Mouse (Mus musculus) liver, embryonic 13.5 days (tissue): ENCODE results near the gene Sowahc. TPM values are rescaled to one million over a fixed set of nuclear protein-coding genes. Genes with fewer than 3 reads are reported as not detected.

ENCODE experiments used
- ATAC-seq: fragments of 200-750 bp; cut with Nextera tagmentation; 2 replicates; pipeline ENCODE4 v1.8.0; 2017; ENCODE audit warnings: low read depth, mild to moderate bottlenecking, moderate number of reproducible peaks, moderate library complexity
- DNase-seq: peaks from one replicate; pipeline ENCODE4 v3.0.0; 2022
- H3K27ac ChIP-seq: fragments of 300-500 bp; sonication (generic); 2 replicates; pipeline ENCODE4 v1.5.1; 2015; ENCODE audit warnings: moderate library complexity, mild to moderate bottlenecking, inconsistent platforms
- H3K27me3 ChIP-seq: fragments of 300-500 bp; sonication (generic); 2 replicates; pipeline ENCODE4 v1.6.1; 2015; ENCODE audit warnings: mild to moderate bottlenecking, inconsistent platforms
- H3K36me3 ChIP-seq: fragments of 300-500 bp; sonication (generic); 2 replicates; pipeline ENCODE4 v1.6.1; 2015; ENCODE audit warnings: mild to moderate bottlenecking, inconsistent platforms
- H3K4me1 ChIP-seq: fragments of 300-500 bp; sonication (generic); replicated peaks from 2 replicates; pipeline ENCODE4 v1.6.1; 2015; ENCODE audit warnings: inconsistent platforms
- H3K4me2 ChIP-seq: fragments of 300-500 bp; sonication (generic); 2 replicates; pipeline ENCODE4 v1.6.1; 2015; ENCODE audit warnings: inconsistent platforms, mild to moderate bottlenecking, moderate library complexity
- H3K4me3 ChIP-seq: fragments of 300-500 bp; sonication (generic); replicated peaks from 2 replicates; pipeline ENCODE4 v1.5.1; 2015; ENCODE audit warnings: mild to moderate bottlenecking, inconsistent platforms
- H3K9ac ChIP-seq: fragments of 300-500 bp; sonication (generic); 2 replicates; pipeline ENCODE4 v1.6.1; 2015; ENCODE audit warnings: mild to moderate bottlenecking, inconsistent platforms
- H3K9me3 ChIP-seq: fragments of 300-500 bp; sonication (generic); replicated peaks from 2 replicates; pipeline ENCODE4 v1.6.1; 2016; ENCODE audit warnings: inconsistent platforms
- WGBS: fragments of 180-500 bp; shearing (Covaris S2); methylation state at CpG from one replicate; pipeline ENCODE4 v1.1.7; 2015; ENCODE audit not compliant: insufficient replicate concordance; 5-methylcytosine and 5-hydroxymethylcytosine counted together
- polyA plus RNA-seq: library from polyadenylated mRNA; unstranded; fragments of >200 nt; fragmentation: Nextera tagmentation; extraction: Ambion mirVana; gene quantifications from 2 replicates; pipeline ENCODE4 v1.2.1, GENCODE M21; 2015

The Sowahc gene
- polyA plus RNA-seq, 1 experiment from 2014 or later = 1.5 TPM

DNA sequence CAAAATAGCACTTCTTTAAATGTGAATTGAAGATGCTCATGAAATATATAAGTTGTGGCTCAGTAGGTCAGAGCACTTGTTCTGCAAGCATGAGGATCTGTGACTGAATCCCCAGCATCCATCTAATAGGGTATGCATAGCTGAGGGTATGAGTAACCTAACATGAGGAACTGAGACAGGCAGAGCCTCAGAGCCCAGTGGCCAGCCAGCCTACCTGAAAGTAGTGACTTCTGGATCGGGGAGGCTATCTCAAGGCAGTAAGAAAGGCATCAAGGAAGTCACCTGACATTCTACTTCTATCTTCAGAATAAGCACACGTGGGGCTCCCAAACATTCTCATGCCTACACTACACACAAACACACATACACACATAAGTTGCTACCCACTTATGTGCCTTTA is 3.4 kb downstream of the Sowahc start:
- Histone ChIP-seq H3K9me3 (no peaks in the 10 kb centered on the region), H3K4me1 (peaks cover 17% of the 10 kb centered on the region), H3K4me2 (no peak overlapping the region), H3K9ac (no peak overlapping the region), H3K4me3 (no peak overlapping the region), H3K36me3 (no peaks in the 10 kb centered on the region), H3K27ac (no peak overlapping the region), H3K27me3 (peaks cover 42% of the 10 kb centered on the region)
- DNase-seq (no peak), ATAC-seq (no peak)
- 57% methylated on average over 2 of the region's 2 CpGs for WGBS

GRCm38 (mm10) chr10:59229205-59229820 is 7.6 kb downstream of the Sowahc start:
- H3K27ac ChIP-seq = no peak overlapping the region
- H3K36me3 ChIP-seq = no peaks in the 10 kb centered on the region
- H3K9me3 ChIP-seq = no peaks in the 10 kb centered on the region
- peaks cover 6% of the 10 kb centered on the region for H3K27me3 ChIP-seq
- no peak overlapping the region for H3K4me3 ChIP-seq
- no peaks in the 10 kb centered on the region for H3K4me1 ChIP-seq
- 50% methylated on average over 4 of the region's 4 CpGs for WGBS
- DNase-seq (no peak), ATAC-seq (no peak)
- no peak overlapping the region for H3K9ac ChIP-seq
- no peak overlapping the region for H3K4me2 ChIP-seq

DNA sequence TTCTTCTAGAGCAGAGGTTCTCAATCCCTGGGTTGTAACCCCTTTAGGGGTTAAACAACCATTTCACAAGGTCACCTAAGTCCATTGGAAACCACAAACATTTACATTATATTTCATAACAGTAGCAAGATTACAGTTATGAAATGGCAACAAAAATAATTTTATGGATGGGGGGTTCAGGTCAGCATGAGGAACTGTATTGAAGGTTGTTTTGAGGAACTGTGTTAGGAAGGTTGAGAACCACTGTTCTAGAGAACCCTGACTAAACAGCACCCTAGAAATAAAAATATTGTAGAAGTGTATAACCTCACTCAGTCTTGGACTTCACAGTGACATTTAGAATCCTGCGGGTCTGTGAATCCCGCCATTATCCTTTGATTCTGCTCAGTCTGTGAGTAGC is 13.5 kb downstream of the Sowahc start:
- Histone ChIP-seq H3K4me1 (no peaks in the 10 kb centered on the region), H3K36me3 (no peaks in the 10 kb centered on the region), H3K27me3 (no peaks in the 10 kb centered on the region), H3K9ac (no peak overlapping the region), H3K4me2 (no peak overlapping the region), H3K9me3 (no peaks in the 10 kb centered on the region), H3K27ac (no peak overlapping the region), H3K4me3 (no peak overlapping the region)
- WGBS = 76% methylated on average over 2 of the region's 2 CpGs
- ATAC-seq (no peak), DNase-seq (no peak)

GRCm38 (mm10) chr10:59235847-59236246 is 14.1 kb downstream of the Sowahc start:
- Histone ChIP-seq H3K36me3 (no peaks in the 10 kb centered on the region), H3K9me3 (no peaks in the 10 kb centered on the region), H3K4me2 (no peak overlapping the region), H3K9ac (no peak overlapping the region), H3K27me3 (no peaks in the 10 kb centered on the region), H3K27ac (no peak overlapping the region), H3K4me1 (no peaks in the 10 kb centered on the region), H3K4me3 (no peak overlapping the region)
- 46% methylated on average over 4 of the region's 4 CpGs for WGBS
- no peak for DNase-seq
- no peak for ATAC-seq

DNA sequence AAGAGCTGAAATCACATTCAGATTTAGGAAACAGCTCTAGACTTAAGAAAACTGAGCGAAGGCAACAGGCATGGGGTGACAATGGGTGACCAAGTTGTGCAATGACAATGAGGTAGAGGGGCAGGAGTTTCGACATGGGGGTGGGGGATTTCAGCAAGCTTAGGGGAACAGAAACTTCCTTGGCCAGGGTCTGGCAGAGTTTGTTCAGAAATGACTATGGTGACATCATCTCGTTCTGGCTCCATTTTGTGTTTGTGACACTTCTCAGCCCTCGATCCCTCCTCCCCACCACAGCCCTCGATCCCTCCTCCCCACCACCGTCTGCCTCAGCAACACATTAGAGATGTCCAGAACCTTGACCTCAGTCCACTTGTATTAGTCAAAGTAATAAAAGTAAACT is 14.7 kb downstream of the Sowahc start:
- Histone ChIP-seq H3K27ac (no peak overlapping the region), H3K27me3 (no peaks in the 10 kb centered on the region)
- DNase-seq = no peak

DNA sequence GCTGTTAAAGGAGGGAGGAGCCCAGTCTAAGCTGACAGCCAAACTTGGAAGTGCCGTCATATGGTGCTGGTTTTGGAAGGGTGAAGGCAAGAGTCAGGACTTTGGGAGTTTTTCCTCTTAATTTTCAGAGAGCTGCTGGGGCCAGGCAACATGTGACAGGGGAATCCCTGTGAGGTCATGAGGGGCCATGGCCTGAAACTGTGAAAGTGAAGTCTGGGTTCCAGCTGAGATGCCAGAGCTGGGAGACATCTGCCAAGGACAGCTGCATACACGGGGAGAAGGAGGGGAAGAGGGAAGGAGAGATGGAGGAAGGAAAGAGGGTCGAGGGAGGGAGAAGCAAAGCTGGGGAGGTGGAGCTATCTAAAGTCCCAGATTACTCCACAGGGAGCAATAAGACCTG is 16.0 kb downstream of the Sowahc start:
- Histone ChIP-seq H3K27me3 (no peaks in the 10 kb centered on the region), H3K9ac (no peak overlapping the region), H3K36me3 (no peaks in the 10 kb centered on the region), H3K27ac (no peak overlapping the region), H3K4me1 (no peaks in the 10 kb centered on the region), H3K4me2 (no peak overlapping the region), H3K4me3 (no peak overlapping the region), H3K9me3 (no peaks in the 10 kb centered on the region)
- WGBS = 26% methylated on average over 3 of the region's 3 CpGs
- no peak for ATAC-seq
- no peak for DNase-seq

More for the DNA sequence above, 14.7 kb downstream of the Sowahc start:
- Histone ChIP-seq H3K36me3 (no peaks in the 10 kb centered on the region), H3K4me2 (no peak overlapping the region), H3K9me3 (no peaks in the 10 kb centered on the region), H3K9ac (no peak overlapping the region), H3K4me1 (no peaks in the 10 kb centered on the region), H3K4me3 (no peak overlapping the region)
- no peak for ATAC-seq
- whole genome bisulfite sequencing = 46% methylated on average over 6 of the region's 6 CpGs

DNA sequence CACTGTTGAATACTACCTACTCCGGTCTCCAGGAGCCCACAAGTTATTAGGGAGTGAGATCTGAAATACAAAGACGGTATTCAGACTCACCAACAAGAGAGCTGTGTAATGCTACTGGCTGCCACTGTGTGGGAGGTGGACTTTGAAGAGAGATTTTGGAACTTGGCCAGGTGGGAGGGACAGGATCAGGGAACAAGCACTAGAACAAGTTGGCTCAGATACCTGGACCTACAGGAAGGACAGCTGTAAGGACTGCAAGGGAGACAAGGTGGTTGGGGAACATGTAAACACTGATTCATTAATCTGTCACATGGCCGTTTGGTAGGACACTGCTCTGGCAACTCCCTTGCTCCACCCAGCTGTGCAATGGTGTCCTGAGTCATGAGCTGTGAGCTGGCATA is 19.4 kb downstream of the Sowahc start:
- Histone ChIP-seq H3K9me3 (no peaks in the 10 kb centered on the region), H3K9ac (no peak overlapping the region), H3K4me1 (no peaks in the 10 kb centered on the region), H3K27ac (no peak overlapping the region), H3K27me3 (no peaks in the 10 kb centered on the region), H3K4me2 (no peak overlapping the region), H3K4me3 (no peak overlapping the region), H3K36me3 (no peaks in the 10 kb centered on the region)
- DNase-seq (no peak), ATAC-seq (no peak)
- WGBS = 58% methylated on average over 3 of the region's 3 CpGs

DNA sequence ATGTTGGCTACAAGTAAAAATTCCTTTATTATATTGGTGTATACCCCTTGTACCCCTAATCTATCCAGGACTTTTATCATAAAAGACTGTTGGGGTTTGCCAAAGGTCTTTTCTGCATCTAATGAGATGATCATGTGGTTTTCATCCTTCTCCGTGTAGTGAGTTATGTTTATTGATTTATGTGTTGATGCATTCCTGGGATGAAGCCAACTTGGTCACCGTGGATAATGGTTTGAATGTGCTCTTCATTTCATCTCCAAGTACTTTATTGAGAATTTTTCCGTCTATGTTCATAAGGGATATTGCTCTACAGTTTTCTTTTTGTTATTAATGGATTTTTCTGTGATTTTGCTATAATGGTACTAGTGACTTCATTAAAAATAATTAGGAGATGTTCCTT is 27.8 kb downstream of the Sowahc start:
- DNase-seq (no peak), ATAC-seq (no peak)
- H3K9ac ChIP-seq = no peak overlapping the region
- H3K9me3 ChIP-seq = no peaks in the 10 kb centered on the region
- no peak overlapping the region for H3K4me3 ChIP-seq
- WGBS = 61% methylated on average over 3 of the region's 3 CpGs
- H3K4me1 ChIP-seq = peaks cover 8% of the 10 kb centered on the region; the same call in 1 of the 2 replicates
- H3K27me3 ChIP-seq = no peaks in the 10 kb centered on the region
- H3K27ac ChIP-seq = no peak overlapping the region
- no peak overlapping the region for H3K4me2 ChIP-seq
- no peaks in the 10 kb centered on the region for H3K36me3 ChIP-seq

GRCm38 (mm10) chr10:59250679-59251078 is 28.9 kb downstream of the Sowahc start:
- Histone ChIP-seq H3K4me3 (no peak overlapping the region), H3K27me3 (no peaks in the 10 kb centered on the region), H3K4me2 (no peak overlapping the region), H3K9me3 (no peaks in the 10 kb centered on the region), H3K4me1 (peaks cover 15% of the 10 kb centered on the region; the same call in 1 of the 2 replicates), H3K27ac (no peak overlapping the region), H3K36me3 (no peaks in the 10 kb centered on the region), H3K9ac (no peak overlapping the region)
- WGBS = 54% methylated on average over 2 of the region's 2 CpGs
- no peak for ATAC-seq
- no peak for DNase-seq

- DNase-seq (no peak), ATAC-seq (no peak)
- Histone ChIP-seq H3K9ac (no peak overlapping the region), H3K27ac (no peak overlapping the region), H3K36me3 (no peaks in the 10 kb centered on the region), H3K27me3 (no peaks in the 10 kb centered on the region), H3K9me3 (no peaks in the 10 kb centered on the region), H3K4me1 (peaks cover 15% of the 10 kb centered on the region; the same call in 1 of the 2 replicates), H3K4me2 (no peak overlapping the region), H3K4me3 (no peak overlapping the region)
- 25% methylated on average over 2 of the region's 2 CpGs for WGBS
Measured at GRCm38 (mm10) chr10:59251980-59252379, 30.2 kb downstream of the Sowahc start.

- no peak overlapping the region for H3K4me2 ChIP-seq
- H3K4me1 ChIP-seq = peaks cover 15% of the 10 kb centered on the region; the same call in 1 of the 2 replicates
- H3K27ac ChIP-seq = no peak overlapping the region
- no peaks in the 10 kb centered on the region for H3K9me3 ChIP-seq
- no peaks in the 10 kb centered on the region for H3K36me3 ChIP-seq
- WGBS = 48% methylated on average over 8 of the region's 8 CpGs
- no peak overlapping the region for H3K9ac ChIP-seq
- DNase-seq = no peak
- H3K4me3 ChIP-seq = no peak overlapping the region
- no peaks in the 10 kb centered on the region for H3K27me3 ChIP-seq
- ATAC-seq = no peak
Measured at GRCm38 (mm10) chr10:59252396-59252795, 30.6 kb downstream of the Sowahc start.

GRCm38 (mm10) chr10:59253541-59254079 is 31.9 kb downstream of the Sowahc start:
- no peak overlapping the region for H3K27ac ChIP-seq
- no peak overlapping the region for H3K4me2 ChIP-seq
- H3K4me1 ChIP-seq = peaks cover 15% of the 10 kb centered on the region; the same call in 1 of the 2 replicates
- no peak overlapping the region for H3K4me3 ChIP-seq
- H3K9me3 ChIP-seq = no peaks in the 10 kb centered on the region
- no peak overlapping the region for H3K9ac ChIP-seq
- no peaks in the 10 kb centered on the region for H3K36me3 ChIP-seq
- DNase-seq = no peak
- no peak for ATAC-seq
- 70% methylated on average over 8 of the region's 8 CpGs for WGBS
- no peaks in the 10 kb centered on the region for H3K27me3 ChIP-seq
